Mouse (Mus musculus) CH12F3 (cell line): ENCODE results near the gene Fcho2.
"Not testable (repeated sequence)": the region's sequence is repeated elsewhere in the genome, so short reads cannot be mapped to it uniquely, and the experiment has no call there.

Source experiments
- in situ Hi-C: fragments of 300-500 bp; cut with MboI; formaldehyde crosslinking; loops from 2 replicates; pipeline ENCODE4 v1.14.3; 2020; ENCODE audit warnings: low sequenced_read_pairs

The Fcho2 gene

GRCm38 (mm10) chr13:98815147-98815785 is at the start of gene Fcho2:
TSS of gene Fcho2 (minus strand) at chr13:98815449.
- in situ Hi-C loops, result no loop called here

DNA sequence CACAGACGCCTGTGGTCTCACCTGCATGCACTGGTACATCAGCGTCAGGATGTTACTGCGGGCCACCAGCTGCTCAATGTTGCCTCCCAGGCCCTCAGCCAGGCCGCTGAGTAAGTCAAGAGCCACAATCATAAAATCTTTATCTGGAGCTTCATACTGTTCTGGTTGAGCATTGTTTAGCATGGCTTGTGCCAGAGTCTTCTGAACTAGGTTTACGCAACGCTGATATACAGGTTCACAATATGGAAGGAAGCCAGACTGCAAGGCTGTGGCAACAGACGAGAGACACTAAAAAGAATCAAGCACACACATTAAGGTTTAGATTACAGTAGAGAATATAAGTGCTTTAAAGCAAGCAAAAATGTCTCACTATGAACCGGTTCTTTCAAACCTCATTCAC is 40.0 kb upstream of the Fcho2 start:
- in situ Hi-C loops, result loop anchor here (25.0 kb wide), 1 partner anchor 457 kb away; no protein-coding TSS in a partner anchor

DNA sequence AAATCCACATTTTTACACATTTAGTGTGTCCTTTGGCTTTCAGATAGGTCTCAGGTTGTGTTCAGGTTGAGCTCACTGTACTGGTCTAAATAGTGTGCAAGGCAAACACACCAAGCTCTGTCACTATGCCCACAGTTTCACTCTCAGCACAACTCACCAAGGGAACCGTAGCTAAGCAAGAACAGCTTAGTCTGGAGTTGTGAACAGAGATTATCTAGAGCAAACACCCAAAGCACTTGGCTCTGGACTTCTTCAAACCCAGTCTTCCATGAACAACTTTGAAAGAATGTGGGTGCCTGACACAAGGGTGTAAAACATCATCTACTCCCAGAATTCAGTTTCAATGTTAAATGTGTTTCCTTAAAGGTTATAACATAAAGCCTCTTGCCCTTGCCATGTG is 30.5 kb upstream of the Fcho2 start:
- in situ Hi-C loops, result no loop called here

- in situ Hi-C loops, result no loop called here
These were observed 21.3 kb upstream of the Fcho2 start for GRCm38 (mm10) chr13:98836423-98837088.

DNA sequence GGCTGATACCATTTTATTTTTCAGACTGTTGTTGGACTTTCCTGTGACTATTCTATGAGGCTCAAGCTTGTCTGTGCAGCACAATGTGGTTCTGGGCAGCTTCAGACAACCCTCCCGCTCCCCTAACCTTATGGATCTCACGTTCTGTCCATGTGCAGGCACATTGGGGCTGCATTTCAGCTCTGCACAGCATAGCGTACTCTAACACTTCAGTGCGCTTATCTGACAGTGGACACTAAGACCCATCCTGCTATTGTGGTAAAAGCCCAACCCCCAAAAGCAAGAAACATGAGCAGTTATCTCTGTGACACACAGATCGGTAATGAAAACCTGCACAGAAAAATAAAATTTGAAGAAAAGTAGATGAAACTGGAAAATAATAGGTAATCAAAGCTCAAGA is 20.5 kb upstream of the Fcho2 start:
- in situ Hi-C loops, result no loop called here

DNA sequence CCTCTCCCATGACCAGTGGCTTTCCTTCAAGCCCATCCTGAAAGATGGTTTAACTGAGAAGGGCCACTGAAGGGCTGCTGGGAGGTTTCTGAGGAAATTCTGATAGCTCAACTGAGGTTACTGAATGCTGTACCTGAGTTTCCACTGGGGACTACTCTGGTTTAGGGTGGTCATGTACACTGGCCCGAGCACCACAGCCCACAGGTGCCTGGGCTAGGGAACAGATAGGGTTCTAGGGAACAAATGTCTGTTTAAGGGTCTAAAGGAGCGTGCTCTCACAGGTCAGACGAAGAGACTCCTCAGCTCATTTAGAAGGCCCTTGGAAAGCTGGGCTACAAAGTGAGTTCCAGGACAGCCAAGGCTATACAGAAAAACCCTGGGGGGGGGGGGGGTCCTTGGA is 19.5 kb upstream of the Fcho2 start:
- in situ Hi-C loops, result no loop called here

DNA sequence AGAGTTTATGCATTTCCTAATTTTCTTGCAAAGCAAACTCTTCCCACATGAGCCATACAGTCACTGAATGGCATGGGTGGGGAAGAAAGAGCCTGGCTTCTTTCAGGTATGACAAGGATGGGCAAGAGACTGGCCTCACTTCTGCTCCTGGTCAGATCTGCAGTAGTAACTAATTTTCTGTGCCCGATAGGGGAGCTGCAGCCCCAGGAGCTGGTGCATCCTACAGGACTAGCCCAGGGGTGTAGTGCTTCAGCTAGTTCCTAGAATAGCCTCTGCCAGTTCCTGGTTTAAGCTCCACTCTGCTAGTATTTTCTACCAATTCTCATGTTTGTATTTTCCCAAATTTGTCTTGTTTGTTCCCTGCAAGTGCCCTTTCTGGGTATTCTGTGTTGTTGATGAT is 18.9 kb upstream of the Fcho2 start:
- in situ Hi-C loops, result no loop called here

GRCm38 (mm10) chr13:98832451-98833450 is 17.5 kb upstream of the Fcho2 start:
- in situ Hi-C loops, result no loop called here

DNA sequence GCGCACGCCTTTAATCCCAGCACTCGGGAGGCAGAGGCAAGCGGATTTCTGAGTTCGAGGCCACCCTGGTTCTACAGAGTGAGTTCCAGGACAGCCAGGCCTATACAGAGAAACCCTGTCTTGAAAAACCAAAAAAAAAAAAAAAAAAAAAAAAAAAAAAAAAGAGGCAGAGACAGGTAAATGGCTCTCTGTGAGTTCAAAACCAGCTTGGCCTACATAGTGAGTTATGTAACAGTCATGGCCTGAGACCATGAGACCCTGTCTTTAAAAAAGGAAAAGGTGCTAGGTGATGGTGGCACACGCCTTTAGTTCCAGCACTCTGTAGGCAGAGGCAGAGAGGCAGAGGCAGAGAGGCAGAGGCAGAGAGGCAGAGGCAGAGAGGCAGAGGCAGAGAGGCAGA is 13.8 kb upstream of the Fcho2 start:
- in situ Hi-C loops, result not testable (repeated sequence)

DNA sequence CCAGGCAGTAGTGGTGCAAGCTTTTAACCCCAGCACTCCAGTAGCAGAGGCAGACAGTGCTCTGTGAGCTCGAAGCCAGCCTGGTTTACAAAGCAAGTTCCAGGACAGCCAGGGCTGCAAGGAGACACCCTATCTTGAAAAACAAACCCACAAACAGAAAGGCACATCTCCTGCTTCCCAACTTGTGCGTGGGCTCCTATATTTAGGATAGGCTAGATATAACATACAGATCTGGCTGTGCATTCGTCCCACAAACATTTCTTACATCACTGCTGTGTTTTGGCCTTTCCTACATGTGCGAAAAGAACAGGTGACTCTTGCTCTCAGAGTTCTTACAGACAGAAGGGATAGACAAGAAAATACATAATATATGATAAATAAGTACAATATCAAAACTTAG is 10.3 kb upstream of the Fcho2 start:
- in situ Hi-C loops, result no loop called here

DNA sequence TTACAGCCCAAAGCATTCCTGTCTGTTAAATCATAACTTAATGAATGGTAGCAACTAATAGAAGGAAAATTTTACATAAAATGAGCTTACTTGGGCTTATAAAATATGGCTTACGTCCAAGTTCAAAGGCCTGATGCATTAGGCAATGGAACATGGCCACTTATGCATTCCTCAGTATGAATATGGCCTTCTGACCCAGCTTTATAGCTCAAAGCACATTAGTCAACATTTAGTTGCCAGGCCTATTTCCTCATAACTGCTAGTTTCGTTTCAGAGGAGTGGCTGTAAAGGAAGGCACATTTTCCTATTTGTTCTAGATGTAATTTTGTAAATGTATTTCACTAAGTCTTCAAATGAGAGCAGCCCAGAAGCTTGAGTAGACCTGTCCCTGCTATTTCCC is 3.8 kb upstream of the Fcho2 start:
- in situ Hi-C loops, result no loop called here

DNA sequence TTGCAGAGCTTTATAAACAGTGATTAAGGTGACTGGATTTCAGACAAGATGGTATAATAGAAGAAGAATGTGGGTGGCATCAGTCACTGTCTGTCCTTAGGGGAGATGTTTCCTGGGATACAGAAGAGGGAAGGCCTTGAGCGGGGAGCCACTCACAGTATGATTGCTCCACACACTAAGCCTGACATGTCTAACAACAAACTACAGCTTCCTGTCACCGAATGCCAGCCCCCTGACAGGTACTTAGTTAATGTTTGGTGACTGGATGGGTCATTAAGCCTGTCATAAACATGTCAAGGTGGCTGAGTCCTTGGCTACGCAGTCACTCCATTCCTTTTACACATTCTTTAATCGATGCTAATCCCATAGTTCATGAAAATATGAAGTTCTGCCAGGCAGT is 3.0 kb upstream of the Fcho2 start:
- in situ Hi-C loops, result no loop called here

GRCm38 (mm10) chr13:98817766-98818165 is 2.5 kb upstream of the Fcho2 start:
- in situ Hi-C loops, result no loop called here

- in situ Hi-C loops, result not testable (repeated sequence)
These were observed 1.9 kb upstream of the Fcho2 start for GRCm38 (mm10) chr13:98816981-98817660.

DNA sequence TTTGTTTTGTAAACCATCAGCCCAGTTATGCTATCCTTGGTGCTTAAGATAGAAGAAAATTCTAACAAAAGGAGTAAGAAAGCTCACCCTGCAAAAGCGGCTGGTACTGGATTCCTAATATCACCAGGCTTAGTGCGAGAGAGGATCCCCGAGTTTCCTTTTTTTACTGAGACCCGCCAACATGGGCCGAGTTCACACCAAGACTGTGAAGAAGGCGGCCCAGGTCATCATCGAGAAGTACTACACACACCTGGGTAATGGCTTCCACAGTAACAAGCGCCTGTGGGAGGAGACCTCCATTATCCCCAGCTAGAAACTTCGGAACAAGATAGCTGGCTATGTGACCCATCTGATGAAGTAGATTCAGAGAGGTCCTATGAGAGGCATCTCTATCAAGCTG is 1.3 kb upstream of the Fcho2 start:
- in situ Hi-C loops, result no loop called here

DNA sequence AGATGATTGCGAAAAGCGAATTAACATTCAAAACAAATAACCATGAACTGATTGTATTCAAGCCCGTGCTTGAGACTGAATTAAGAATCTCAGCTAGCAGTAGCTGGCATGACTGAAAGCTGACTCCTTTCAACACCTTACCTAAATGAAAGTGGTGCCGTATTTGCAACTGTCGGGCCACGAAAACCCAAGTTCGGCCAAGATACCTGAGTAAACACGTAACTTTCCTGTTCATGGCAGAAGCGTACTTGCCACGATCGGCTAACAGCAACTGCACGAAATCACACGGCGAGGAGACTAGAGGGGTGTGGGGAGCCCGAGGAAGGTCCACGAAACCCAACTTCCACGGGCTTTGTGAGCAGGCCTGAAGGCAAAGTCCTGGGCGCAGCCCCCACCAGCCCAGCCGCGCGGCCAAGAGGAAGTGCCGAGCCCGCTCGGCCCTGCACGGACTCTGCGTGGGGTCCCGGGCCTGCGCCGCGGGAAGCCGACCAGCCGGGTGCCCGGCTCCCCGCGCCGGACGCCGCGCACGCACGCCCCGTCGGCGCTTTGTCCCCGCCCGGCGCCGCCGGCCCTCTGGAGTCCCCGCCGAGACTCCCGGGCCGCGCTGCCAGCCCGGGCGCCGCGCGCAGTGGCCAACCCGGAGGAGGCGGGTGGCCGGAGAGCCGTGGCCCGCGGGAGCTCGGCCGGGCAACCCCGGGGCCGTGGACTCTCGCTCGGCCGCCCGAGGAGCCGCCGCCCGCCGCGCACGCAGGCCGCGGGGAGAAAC is 791 bp downstream of the Fcho2 start:
- in situ Hi-C loops, result no loop called here

GRCm38 (mm10) chr13:98813596-98814274 is 1.5 kb downstream of the Fcho2 start:
- in situ Hi-C loops, result no loop called here

GRCm38 (mm10) chr13:98813167-98813566 is 2.1 kb downstream of the Fcho2 start:
- in situ Hi-C loops, result no loop called here

GRCm38 (mm10) chr13:98812285-98812684 is 3.0 kb downstream of the Fcho2 start:
- in situ Hi-C loops, result no loop called here

DNA sequence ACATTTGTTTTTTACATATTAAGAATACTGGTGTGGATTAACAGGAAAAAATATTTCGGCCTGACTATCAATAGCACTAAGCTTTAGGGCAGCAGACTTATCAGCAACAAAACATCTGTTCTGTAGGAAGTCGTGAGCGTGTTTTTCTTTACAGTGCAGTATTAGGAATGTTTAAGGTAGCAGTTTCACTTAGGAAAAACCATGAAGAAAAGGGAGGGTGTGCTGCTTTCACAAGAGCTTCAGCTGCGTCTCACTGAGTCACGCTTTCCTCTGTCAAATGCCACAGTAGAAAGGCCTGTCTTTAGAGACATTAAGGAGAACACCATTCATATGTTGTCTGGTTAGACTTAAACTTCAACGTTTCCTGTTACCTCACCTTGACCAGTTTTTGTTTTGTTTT is 5.1 kb downstream of the Fcho2 start:
- in situ Hi-C loops, result no loop called here
